Mouse (Mus musculus): ENCODE results near the gene Sct.

- TF ChIP-seq POLR2A (IDR thresholded peaks at IDR 0.05; ENCODE audit: insufficient read depth, low read depth, low read length) (no peak), CTCF (IDR thresholded peaks at IDR 0.05; ENCODE audit: insufficient read depth, low read depth, low read length) (no peak)
These were observed 23.9 kb upstream of the Sct start for GRCm38 (mm10) chr7:141302702-141303268.

All from olfactory bulb, adult 2 months (tissue).